Mouse (Mus musculus) stomach, postnatal 0 days (tissue): ENCODE results near the gene Aktip. TPM values are rescaled to one million over a fixed set of nuclear protein-coding genes. Genes with fewer than 3 reads are reported as not detected.
A peak's percentile ranks its signal among the peaks of the same experiment; 100 is the strongest.

Experiments used
- ATAC-seq: fragments of 200-750 bp; cut with Nextera tagmentation; 2 replicates; pipeline ENCODE4 v1.8.0; 2017; ENCODE audit not compliant: low FRiP score, low TSS enrichment
- DNase-seq: peaks from one replicate; pipeline ENCODE4 v3.0.0-alpha.2; 2016; ENCODE audit warnings: low spot score
- H3K27ac ChIP-seq: fragments of 300-500 bp; sonication (generic); replicated peaks from 2 replicates; pipeline ENCODE4 v1.5.1; 2014; ENCODE audit warnings: mild to moderate bottlenecking, control low read depth
- H3K27me3 ChIP-seq: fragments of 300-500 bp; sonication (generic); 2 replicates; pipeline ENCODE4 v1.6.1; 2014; ENCODE audit warnings: low read length; ENCODE audit not compliant: control insufficient read depth, insufficient read depth
- H3K36me3 ChIP-seq: fragments of 300-500 bp; sonication (generic); 2 replicates; pipeline ENCODE4 v1.6.1; 2014; ENCODE audit warnings: low read length, mixed read lengths; ENCODE audit not compliant: control insufficient read depth, insufficient read depth
- H3K4me1 ChIP-seq: fragments of 300-500 bp; sonication (generic); replicated peaks from 2 replicates; pipeline ENCODE4 v1.6.1; 2014; ENCODE audit warnings: antibody characterized with exemption; ENCODE audit not compliant: control insufficient read depth, insufficient read depth
- H3K4me2 ChIP-seq: fragments of 300-500 bp; sonication (generic); replicated peaks from 2 replicates; pipeline ENCODE4 v1.6.1; 2014; ENCODE audit warnings: low read depth, mild to moderate bottlenecking, control low read depth, moderate library complexity
- H3K4me3 ChIP-seq: fragments of 300-500 bp; sonication (generic); 2 replicates; pipeline ENCODE4 v1.5.1; 2014; ENCODE audit warnings: low read depth, low read length, control low read depth
- H3K9ac ChIP-seq: fragments of 300-500 bp; sonication (generic); 2 replicates; pipeline ENCODE4 v1.6.1; 2014; ENCODE audit warnings: mild to moderate bottlenecking, low read length, control low read depth, mixed read lengths
- H3K9me3 ChIP-seq: fragments of 300-500 bp; sonication (generic); 2 replicates; pipeline ENCODE4 v1.6.1; 2016; ENCODE audit warnings: low read length; ENCODE audit not compliant: control insufficient read depth
- CTCF ChIP-seq: IDR thresholded peaks from 2 replicates; pipeline ENCODE4 v1.5.1; 2016; ENCODE audit warnings: antibody characterized with exemption, low read depth, mild to moderate bottlenecking, moderate library complexity
- EP300 ChIP-seq: optimal IDR thresholded peaks from 2 replicates; pipeline ENCODE3; 2016; ENCODE audit warnings: antibody characterized with exemption
- WGBS: fragments of 180-500 bp; shearing (Covaris S2); extraction: QIAGEN DNeasy Blood & Tissue Kit; methylation state at CpG from one replicate; pipeline ENCODE4 v1.1.7; 2014; 5-methylcytosine and 5-hydroxymethylcytosine counted together
- polyA plus RNA-seq: library from polyadenylated mRNA; unstranded; fragments of >200 nt; fragmentation: Nextera tagmentation; extraction: Ambion mirVana; gene quantifications from 2 replicates; pipeline ENCODE4 v1.2.1, GENCODE M21; 2015

Aktip gene
- polyA plus RNA-seq, 1 experiment from 2014 or later, result 42.2 TPM

DNA sequence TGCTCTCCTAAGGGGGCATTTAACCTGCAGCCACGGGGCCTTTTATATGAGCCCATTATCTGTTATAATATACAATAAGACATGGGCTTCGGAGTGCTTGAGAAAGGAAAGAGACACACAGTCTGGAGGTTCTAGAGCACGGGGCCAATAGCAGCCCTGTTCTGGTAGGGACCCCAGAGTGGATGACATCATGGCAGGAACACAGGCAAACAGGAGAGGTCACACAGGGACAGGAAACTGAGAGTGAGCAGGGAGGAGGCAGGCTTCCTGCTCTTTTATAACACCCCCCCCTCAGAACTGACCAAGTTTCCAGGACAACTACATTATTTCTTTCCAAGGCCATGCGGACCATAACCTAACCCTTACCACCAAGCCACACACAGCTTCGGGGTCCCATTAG lies 2.5 kb downstream of the Aktip start:
- Histone ChIP-seq H3K27ac (no peak overlapping the region), H3K4me2 (no peak overlapping the region), H3K9ac (no peak overlapping the region), H3K4me3 (no peak overlapping the region), H3K36me3 (no peaks in the 10 kb centered on the region), H3K4me1 (no peaks in the 10 kb centered on the region), H3K9me3 (no peaks in the 10 kb centered on the region), H3K27me3 (no peaks in the 10 kb centered on the region)
- TF ChIP-seq CTCF (no peak), EP300 (no peak)
- 74% methylated on average over 5 of the region's 5 CpGs for WGBS
- DNase-seq, result no peak
- ATAC-seq, result no peak

DNA sequence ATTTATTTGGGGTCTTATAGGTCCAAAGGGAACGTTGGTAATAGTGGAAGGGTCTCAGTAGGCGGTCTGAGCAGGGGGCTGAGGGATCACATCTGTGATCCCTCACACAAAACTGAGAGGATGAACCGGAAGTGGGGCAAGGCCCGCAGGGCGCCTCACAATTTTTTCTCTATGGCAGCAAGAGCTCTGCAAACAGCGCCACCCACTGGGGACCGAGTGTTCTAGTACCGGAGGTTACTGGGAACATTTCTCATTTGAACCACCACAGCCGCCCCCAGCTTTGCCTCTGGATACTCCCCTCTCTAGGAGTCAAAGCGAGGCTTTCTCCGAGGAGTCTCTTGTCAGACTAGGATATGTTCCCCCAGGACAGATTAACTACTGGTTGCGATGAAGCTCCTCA lies 3.1 kb downstream of the Aktip start:
- Histone ChIP-seq H3K27ac (no peak overlapping the region), H3K36me3 (no peaks in the 10 kb centered on the region), H3K4me2 (no peak overlapping the region), H3K9me3 (no peaks in the 10 kb centered on the region), H3K4me1 (no peaks in the 10 kb centered on the region), H3K9ac (no peak overlapping the region), H3K4me3 (no peak overlapping the region), H3K27me3 (no peaks in the 10 kb centered on the region)
- DNase-seq, result no peak
- ATAC-seq, result no peak
- no peak for TF ChIP-seq EP300
- 0 out of 2 replicates have a peak, but pooled peaks have one; percentile 20 for TF ChIP-seq CTCF
- WGBS, result 76% methylated on average over 12 of the region's 12 CpGs

GRCm38 (mm10) chr8:91194081-91194480 lies 5.7 kb downstream of the Aktip start:
- H3K9ac ChIP-seq, result no peak overlapping the region
- ATAC-seq, result no peak
- no peak for TF ChIP-seq EP300
- TF ChIP-seq CTCF, result no peak
- no peak for DNase-seq
- H3K27ac ChIP-seq, result no peak overlapping the region
- no peaks in the 10 kb centered on the region for H3K9me3 ChIP-seq
- no peaks in the 10 kb centered on the region for H3K27me3 ChIP-seq
- 88% methylated on average over 2 of the region's 2 CpGs for WGBS
- no peak overlapping the region for H3K4me2 ChIP-seq
- no peaks in the 10 kb centered on the region for H3K36me3 ChIP-seq
- no peaks in the 10 kb centered on the region for H3K4me1 ChIP-seq
- no peak overlapping the region for H3K4me3 ChIP-seq

GRCm38 (mm10) chr8:91192941-91193340 lies 6.8 kb downstream of the Aktip start:
- WGBS, result 73% methylated on average over 5 of the region's 5 CpGs
- no peak overlapping the region for H3K4me2 ChIP-seq
- TF ChIP-seq EP300, result no peak

GRCm38 (mm10) chr8:91190816-91191340 lies 8.9 kb downstream of the Aktip start:
- no peaks in the 10 kb centered on the region for H3K9me3 ChIP-seq
- H3K4me2 ChIP-seq, result peak overlapping the region; percentile 38
- no peaks in the 10 kb centered on the region for H3K27me3 ChIP-seq
- 6% methylated on average over 17 of the region's 17 CpGs for WGBS
- peak; percentile 92 for ATAC-seq
- H3K36me3 ChIP-seq, result no peaks in the 10 kb centered on the region
- H3K4me1 ChIP-seq, result no peaks in the 10 kb centered on the region
- TF ChIP-seq EP300 (no peak), CTCF (peak; percentile 95)
- peak; percentile 77 for DNase-seq
- no peak overlapping the region for H3K4me3 ChIP-seq
- H3K27ac ChIP-seq, result no peak overlapping the region
- H3K9ac ChIP-seq, result no peak overlapping the region; the same call in 1 of the 2 replicates

More at GRCm38 (mm10) chr8:91192941-91193340, 6.8 kb downstream of the Aktip start:
- Histone ChIP-seq H3K9me3 (no peaks in the 10 kb centered on the region), H3K9ac (no peak overlapping the region), H3K4me3 (no peak overlapping the region), H3K4me1 (no peaks in the 10 kb centered on the region), H3K27ac (no peak overlapping the region), H3K27me3 (no peaks in the 10 kb centered on the region), H3K36me3 (no peaks in the 10 kb centered on the region)
- ATAC-seq (no peak), DNase-seq (no peak)

GRCm38 (mm10) chr8:91188152-91188551 lies 11.6 kb downstream of the Aktip start:
- Histone ChIP-seq H3K4me1 (no peaks in the 10 kb centered on the region), H3K27ac (no peak overlapping the region), H3K4me3 (no peak overlapping the region), H3K9ac (no peak overlapping the region), H3K27me3 (no peaks in the 10 kb centered on the region), H3K36me3 (no peaks in the 10 kb centered on the region), H3K9me3 (no peaks in the 10 kb centered on the region), H3K4me2 (no peak overlapping the region)
- WGBS, result 61% methylated on average over 11 of the region's 11 CpGs
- DNase-seq (no peak), ATAC-seq (no peak)
- TF ChIP-seq EP300 (no peak), CTCF (no peak)
